In the genomic region with DNA sequence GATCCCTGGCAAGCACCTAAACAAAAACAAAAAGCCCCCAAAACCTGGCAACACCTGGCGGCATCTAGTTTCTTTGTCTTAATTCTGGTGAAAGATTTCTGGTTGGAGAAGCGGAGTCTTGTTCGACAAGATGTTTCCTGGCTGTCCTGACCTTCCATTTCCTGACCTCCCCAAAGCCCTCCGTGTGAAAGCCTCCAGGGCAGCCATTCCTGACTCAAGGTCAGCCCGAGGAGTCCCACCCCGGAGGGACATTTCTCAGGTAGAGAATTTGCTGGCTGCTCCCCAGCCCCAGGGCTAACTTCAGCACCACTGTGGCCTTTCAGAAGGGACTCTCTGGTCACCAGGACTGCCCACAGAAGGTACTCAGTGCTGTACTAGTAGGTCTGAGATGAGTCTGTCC, we compare ENCODE assay signal across 11 mouse cellular contexts.
"Had no signal": no experiment of that assay in that cellular context is flagged by ENCODE, and none has a peak within 500 bp of the region (broad histone marks: within the 10 kb centered on the region; RNA-seq: fewer than 3 reads in every experiment).

No protein-coding gene starts in this region.

- H3K36me3 ChIP-seq: midbrain, embryonic 13.5 days; stomach, embryonic 15.5 days had no signal

- H3K4me2 ChIP-seq: limb, embryonic 13.5 days; midbrain, embryonic 13.5 days; stomach, embryonic 15.5 days had no signal

- H3K27ac ChIP-seq: limb, embryonic 13.5 days; liver, embryonic 14.5 days; midbrain, embryonic 13.5 days; stomach, embryonic 15.5 days had no signal

- H3K9me3 ChIP-seq: limb, embryonic 13.5 days; midbrain, embryonic 13.5 days; stomach, embryonic 15.5 days had no signal

- H3K4me1 ChIP-seq: stomach, embryonic 15.5 days had no signal

- DNase-seq: kidney, postnatal 10 days; left cerebral cortex, postnatal 4 days; lung, adult 18-20 months; lung, postnatal 36 days; right cerebral cortex, postnatal 14 days; thymus, adult 2 months; thymus, postnatal 25 days had no signal

- H3K9ac ChIP-seq: limb, embryonic 13.5 days; liver, embryonic 14.5 days; midbrain, embryonic 13.5 days; stomach, embryonic 15.5 days had no signal

- H3K4me3 ChIP-seq: limb, embryonic 13.5 days; midbrain, embryonic 13.5 days; stomach, embryonic 15.5 days had no signal

- ATAC-seq: midbrain, embryonic 13.5 days had no signal

- H3K27me3 ChIP-seq: limb, embryonic 13.5 days; midbrain, embryonic 13.5 days; stomach, embryonic 15.5 days had no signal
